ENCODE assay signal across 9 mouse cellular contexts in genomic region chr17:47841931-47842623, GRCm38 (mm10). TPM values are rescaled to one million over a fixed set of nuclear protein-coding genes. Genes with fewer than 3 reads are reported as not detected.
DNase-seq lines count a peak whose midpoint lies in the region; ATAC-seq lines count a peak whose summit lies in the region.
"Had no signal": no experiment of that assay in that cellular context is flagged by ENCODE, and none has a peak within 500 bp of the region (broad histone marks: within the 10 kb centered on the region; RNA-seq: fewer than 3 reads in every experiment).

No protein-coding gene starts in this region.

- peaks cover 5% of the 10 kb centered on the region; the same call in 1 of the 2 replicates for H3K9me3 ChIP-seq in kidney, embryonic 14.5 days (ENCODE audit: control insufficient read depth, low read length)
- no peaks in the 10 kb centered on the region for H3K9me3 ChIP-seq in limb, embryonic 10.5 days (replicated peaks)

- no peaks in the 10 kb centered on the region for H3K36me3 ChIP-seq in kidney, embryonic 14.5 days (ENCODE audit: control insufficient read depth, insufficient read depth, low read length)
- H3K36me3 ChIP-seq in limb, embryonic 10.5 days, result no peaks in the 10 kb centered on the region
- H3K36me3 ChIP-seq: neural tube, embryonic 13.5 days had no signal

- no peak overlapping the region for H3K4me3 ChIP-seq in kidney, embryonic 14.5 days (ENCODE audit: low read length)
- H3K4me3 ChIP-seq in limb, embryonic 10.5 days, result no peak overlapping the region
- H3K4me3 ChIP-seq: neural tube, embryonic 13.5 days had no signal

- H3K4me1 ChIP-seq in kidney, embryonic 14.5 days (ENCODE audit: control insufficient read depth, insufficient read depth, low read length), result peaks cover 4% of the 10 kb centered on the region; the same call in 1 of the 2 replicates
- H3K4me1 ChIP-seq in limb, embryonic 10.5 days, result peaks cover 15% of the 10 kb centered on the region
- H3K4me1 ChIP-seq: neural tube, embryonic 13.5 days had no signal

- H3K27ac ChIP-seq in kidney, embryonic 14.5 days (ENCODE audit: low read depth, low read length), result no peak overlapping the region; the same call in 1 of the 2 replicates
- H3K27ac ChIP-seq in limb, embryonic 10.5 days, result no peak overlapping the region
- H3K27ac ChIP-seq: neural tube, embryonic 13.5 days had no signal

- no peak overlapping the region for H3K9ac ChIP-seq in kidney, embryonic 14.5 days (ENCODE audit: low read depth, low read length)
- H3K9ac ChIP-seq: neural tube, embryonic 13.5 days had no signal

- peak; percentile 67; the same call in 1 of the 2 replicates for ATAC-seq in frontal cortex, adult (ENCODE audit: low TSS enrichment)
- peak; percentile 26; the same call in 1 of the 2 replicates for ATAC-seq in kidney, embryonic 14.5 days (ENCODE audit: low FRiP score, low TSS enrichment)
- peak; percentile 57 for ATAC-seq in megakaryocyte progenitor cell, adult 5-6 weeks (replicated peaks; ENCODE audit: poor library complexity)

- intact Hi-C loops in left cerebral cortex, postnatal 14 days (cut with DNase I), result no loop called here

- H3K4me2 ChIP-seq in kidney, embryonic 14.5 days (replicated peaks; ENCODE audit: low read depth, low read length), result no peak overlapping the region
- H3K4me2 ChIP-seq: neural tube, embryonic 13.5 days had no signal

- H3K27me3 ChIP-seq in kidney, embryonic 14.5 days (ENCODE audit: control insufficient read depth, insufficient read depth, low read length), result no peaks in the 10 kb centered on the region
- peaks cover 4% of the 10 kb centered on the region; the same call in 1 of the 2 replicates for H3K27me3 ChIP-seq in limb, embryonic 10.5 days (ENCODE audit: low read depth, poor library complexity, severe bottlenecking)
- H3K27me3 ChIP-seq: neural tube, embryonic 13.5 days had no signal

- WGBS in kidney, embryonic 14.5 days, result 64% methylated on average over 19 of the region's 19 CpGs
- 78% methylated on average over 19 of the region's 19 CpGs for WGBS in limb, embryonic 10.5 days

- no peak for DNase-seq in frontal cortex, postnatal 25 days (ENCODE audit: low spot score in 2 of 2)
- DNase-seq in adrenal gland, postnatal 4 days (ENCODE audit: low spot score in 2 of 2), result peak; percentile 61 to 75
- peak; percentile 99 for DNase-seq in heart, adult 11 months
- no peak for DNase-seq in left cerebral cortex, postnatal 14 days (ENCODE audit: low spot score in 2 of 2)
- no peak for DNase-seq in limb, embryonic 10.5 days (ENCODE audit: low spot score)

RNA-seq across cellular contexts. Expression of gene Mdfi, which starts 7.6 kb away (rescaled TPM):
- 10 to 100 TPM; 10.3 to 12.9 TPM for total RNA-seq in adrenal gland, postnatal 4 days (2021)
- polyA plus RNA-seq in kidney, embryonic 14.5 days (2014; fragmentation: Nextera tagmentation; extraction: Ambion mirVana), result 15.7 and 26.1 TPM in 2 replicates
- total RNA-seq in megakaryocyte progenitor cell, adult 5-6 weeks (2015), result 2.9 and 4.1 TPM in 2 replicates
- 1.5 and 3.8 TPM in 2 replicates for total RNA-seq in megakaryocyte progenitor cell, adult 5-6 weeks (2017)
- total RNA-seq in left cerebral cortex, postnatal 14 days (2021), result 1 to 10 TPM in 1 of 2 experiments, under 1 TPM in 1; 0.77 to 1.6 TPM
- polyA plus RNA-seq in limb, embryonic 10.5 days (2016; fragmentation: Nextera tagmentation; extraction: Ambion mirVana), result 18.9 and 21.6 TPM in 2 replicates

Comparison
In these comparisons a context has a peak if more than half of its experiments do, and no peak if none do; other contexts are left out.
1. DNase-seq: peak in adrenal gland, postnatal 4 days (2 of 2) and heart, adult 11 months (single experiment); none in frontal cortex, postnatal 25 days (0 of 2), left cerebral cortex, postnatal 14 days (0 of 2) and limb, embryonic 10.5 days (single experiment).
2. Peak in every context shown above with its lines, with median percentiles within 50 percentile points of each other: ATAC-seq.